Mouse (Mus musculus) heart, adult 18-20 months (tissue): Measurements from ENCODE around the gene Vps37c. TPM values are rescaled to one million over a fixed set of nuclear protein-coding genes. Genes with fewer than 3 reads are reported as not detected.

Source experiments
- DNase-seq, 2 experiments: peaks; one replicate each; pipeline ENCODE4 v3.0.0; 2021 to 2022; ENCODE audit warnings: mixed read lengths in 1 of 2
- total RNA-seq, 2 experiments: library from RNA; stranded (reverse); gene quantifications; 2 replicates each; pipeline ENCODE4 v1.2.3; 2021

The Vps37c gene
- total RNA-seq, 2 experiments from 2014 or later = 20.4 to 21.8 TPM

DNA sequence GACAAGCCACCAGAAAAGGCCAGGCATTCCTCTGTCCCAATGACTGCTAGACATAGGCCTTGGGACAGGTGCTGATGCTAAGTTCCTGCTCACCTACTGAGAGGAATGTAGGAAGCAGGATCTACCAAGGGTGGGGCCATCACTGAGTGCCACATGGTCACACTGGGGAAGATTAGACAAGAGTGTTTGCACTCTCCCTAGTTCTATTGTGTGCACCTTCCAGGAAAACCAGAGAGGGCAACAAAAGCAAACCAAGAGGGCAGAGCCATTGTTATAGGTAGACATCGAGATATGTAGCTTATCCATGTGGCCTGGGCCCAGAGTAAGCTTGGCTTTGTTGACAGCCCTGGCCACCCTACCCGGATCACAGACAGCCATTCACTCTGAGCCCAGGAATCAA is 2.8 kb upstream of the Vps37c start:
- DNase-seq = no peak

GRCm38 (mm10) chr19:10689470-10690166 is 1.1 kb downstream of the Vps37c start:
- DNase-seq = peak; percentile 32 to 52

- DNase-seq = peak; percentile 60 to 76
These were observed 1.8 kb downstream of the Vps37c start for GRCm38 (mm10) chr19:10690336-10690735.

DNA sequence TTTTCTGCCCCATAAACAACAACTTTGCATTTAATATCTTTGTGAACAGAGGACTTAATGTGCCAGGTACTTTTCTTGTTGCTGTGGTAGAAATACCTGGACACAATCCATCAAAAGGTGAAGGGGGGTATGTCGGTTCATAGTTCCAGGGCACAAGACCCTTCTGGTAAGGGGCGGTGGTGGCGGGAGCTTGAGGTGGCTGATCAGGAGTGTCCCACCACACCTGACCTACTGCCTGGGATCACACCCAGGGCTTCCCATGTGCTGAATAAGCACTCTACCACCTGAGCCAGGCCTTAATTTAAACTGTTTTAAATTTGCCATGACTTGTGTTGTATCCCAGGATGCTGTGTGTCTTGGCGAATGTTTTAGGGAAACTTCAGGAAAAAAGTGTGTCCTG is 2.6 kb downstream of the Vps37c start:
- no peak for DNase-seq

DNA sequence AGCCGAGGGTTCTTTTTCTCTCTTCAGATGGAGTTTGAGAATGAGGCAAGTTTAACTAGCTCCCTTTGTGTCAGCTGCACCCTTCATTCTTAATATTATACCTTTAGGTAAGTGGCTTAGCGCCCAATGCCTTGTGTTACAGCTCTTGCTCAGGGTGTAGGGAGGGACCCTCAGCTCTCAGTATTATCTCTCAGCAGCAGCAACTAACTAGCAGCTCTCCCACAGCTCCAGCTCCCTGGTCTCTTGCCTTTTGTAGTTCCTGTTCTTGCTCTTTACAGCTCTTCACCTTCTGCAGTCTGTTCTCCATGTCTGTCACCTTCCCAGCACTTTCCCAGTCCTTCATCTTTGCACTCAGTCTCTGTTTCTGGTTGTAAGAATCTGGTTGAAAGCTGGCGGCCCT is 3.1 kb downstream of the Vps37c start:
- DNase-seq = no peak

GRCm38 (mm10) chr19:10692361-10692760 is 3.8 kb downstream of the Vps37c start:
- DNase-seq = no peak

DNA sequence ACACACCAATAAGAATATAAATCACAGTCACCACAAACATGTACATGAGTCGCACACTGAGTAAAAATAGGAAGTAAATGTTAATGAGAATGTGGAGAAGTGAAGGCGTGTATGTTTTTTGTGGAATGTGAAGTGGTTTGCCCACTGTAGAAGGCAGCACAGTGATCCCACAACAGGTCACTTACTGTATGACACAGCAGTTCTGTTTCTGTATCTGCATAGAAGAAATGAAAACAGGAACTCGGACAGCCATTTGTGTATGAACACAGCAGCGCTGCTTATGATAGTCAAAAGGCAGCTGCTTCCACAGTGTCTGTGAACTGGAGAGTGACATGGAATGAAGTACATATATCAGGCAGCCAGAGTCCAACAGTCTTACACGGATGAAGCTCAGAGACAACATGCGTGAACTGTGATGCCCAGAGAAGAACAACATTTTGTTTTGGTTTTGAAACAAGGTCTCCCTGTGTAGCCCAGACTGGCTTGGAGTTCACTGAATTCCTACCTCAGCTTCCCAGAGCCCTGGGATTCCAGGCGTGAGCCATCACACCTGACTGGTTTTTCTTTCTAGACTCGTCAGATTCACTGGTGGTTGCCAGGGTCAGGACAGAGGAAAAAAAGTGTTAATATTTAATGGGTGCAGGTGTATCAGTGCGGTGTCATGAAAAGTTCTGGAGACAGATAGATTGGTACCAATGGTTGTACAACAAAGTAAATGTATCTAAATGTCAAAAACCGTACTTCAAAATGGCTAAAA is 5.6 kb downstream of the Vps37c start:
- DNase-seq = peak in 1 of 2 experiments; percentile 38

DNA sequence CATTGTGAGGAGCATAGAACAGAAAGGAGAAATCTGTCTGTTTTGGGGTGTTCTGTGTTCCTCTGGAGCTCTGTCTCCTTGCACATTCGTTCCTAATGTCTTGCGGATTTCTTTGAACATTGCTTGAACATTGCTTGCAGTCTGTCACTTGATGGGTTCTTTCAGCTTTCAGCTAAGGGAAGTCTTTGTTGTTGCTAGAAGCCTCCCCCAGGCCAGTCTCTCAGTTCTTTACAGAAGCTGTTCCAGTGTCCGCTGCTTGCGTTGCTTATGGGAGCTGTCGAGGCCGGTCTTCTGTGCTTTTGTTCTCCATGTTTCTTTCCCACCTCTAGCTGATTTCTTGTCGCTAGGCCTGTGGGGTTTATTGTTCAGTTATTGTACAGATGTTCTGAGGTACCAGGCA is 7.3 kb downstream of the Vps37c start:
- DNase-seq = no peak

DNA sequence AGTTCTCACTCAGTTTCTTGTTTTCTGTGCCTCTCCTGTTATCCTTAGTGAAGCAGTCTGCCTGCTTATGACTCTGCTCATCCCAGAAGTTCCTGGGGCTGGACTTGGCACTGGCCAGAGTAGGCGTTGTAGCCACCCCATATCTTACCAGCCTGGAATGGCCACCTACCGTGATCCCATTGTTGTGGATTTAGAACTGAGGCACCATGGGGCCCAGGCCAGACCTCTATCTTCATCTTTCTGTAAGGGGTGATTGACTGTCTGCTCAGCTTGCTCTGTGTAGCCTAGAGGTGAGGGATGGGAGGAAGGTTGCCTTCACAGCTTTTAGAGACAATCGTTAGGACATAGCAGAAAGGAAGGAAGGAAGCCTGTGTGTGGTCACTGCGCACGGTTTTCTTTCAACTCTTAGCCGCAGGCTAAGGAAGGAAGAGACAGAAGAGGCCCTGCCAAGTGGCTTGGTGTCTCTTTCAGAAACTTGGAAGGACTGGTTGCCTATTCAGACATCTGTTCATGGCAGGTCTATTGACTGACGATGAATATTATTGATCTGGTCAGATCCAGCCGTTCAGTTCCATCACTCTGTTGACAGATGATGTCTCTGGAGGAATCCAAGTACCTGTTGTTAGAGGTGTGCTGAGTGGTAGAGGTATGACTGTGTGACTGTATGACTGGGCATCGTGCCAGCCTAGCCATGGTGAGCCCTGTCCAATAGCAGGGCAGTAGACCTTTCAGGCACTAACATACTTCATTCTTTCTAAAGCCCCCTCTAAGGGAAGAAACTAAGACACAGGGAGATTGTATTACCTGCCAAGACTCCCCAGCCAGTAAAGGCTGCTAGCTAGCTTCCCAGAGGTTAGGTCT is 9.8 kb downstream of the Vps37c start:
- no peak for DNase-seq

GRCm38 (mm10) chr19:10699851-10700250 is 11.3 kb downstream of the Vps37c start:
- no peak for DNase-seq

DNA sequence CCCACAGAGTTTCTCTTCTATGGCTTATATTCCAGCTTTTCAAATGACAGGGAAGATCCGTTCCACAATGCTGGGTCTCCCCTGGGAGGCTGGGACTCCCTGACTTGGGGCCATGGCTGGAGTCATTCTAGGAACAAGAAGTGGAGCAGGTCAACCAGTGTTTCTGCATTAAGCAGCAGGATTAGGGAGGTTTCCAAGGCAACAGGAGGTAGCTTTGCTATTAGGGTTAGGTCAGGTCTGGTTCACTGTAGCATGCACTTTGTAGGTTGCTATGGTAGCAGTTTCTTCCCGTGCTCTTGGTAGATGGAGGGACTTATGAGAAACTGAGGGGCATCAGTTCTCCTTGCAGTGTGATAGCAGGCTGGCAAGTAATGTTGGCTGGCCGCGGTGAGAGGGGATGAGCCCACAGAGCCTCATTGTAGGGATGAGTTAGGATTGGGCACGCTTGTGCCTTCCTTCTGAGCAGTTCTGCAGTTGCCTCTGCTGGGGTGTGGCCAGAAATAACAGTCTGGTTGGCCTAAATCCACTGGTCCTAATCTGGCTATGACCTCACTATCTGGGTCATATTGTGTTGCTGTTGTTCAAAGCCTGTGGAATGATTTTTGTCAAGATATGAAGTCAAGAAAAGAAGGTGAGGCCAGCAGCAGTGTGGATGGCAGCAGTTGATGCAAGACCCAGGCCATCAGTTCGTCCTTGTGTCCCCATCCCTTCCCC is 12.6 kb downstream of the Vps37c start:
- DNase-seq = peak; percentile 68 to 71

GRCm38 (mm10) chr19:10702125-10702524 is 13.6 kb downstream of the Vps37c start:
- DNase-seq = no peak

DNA sequence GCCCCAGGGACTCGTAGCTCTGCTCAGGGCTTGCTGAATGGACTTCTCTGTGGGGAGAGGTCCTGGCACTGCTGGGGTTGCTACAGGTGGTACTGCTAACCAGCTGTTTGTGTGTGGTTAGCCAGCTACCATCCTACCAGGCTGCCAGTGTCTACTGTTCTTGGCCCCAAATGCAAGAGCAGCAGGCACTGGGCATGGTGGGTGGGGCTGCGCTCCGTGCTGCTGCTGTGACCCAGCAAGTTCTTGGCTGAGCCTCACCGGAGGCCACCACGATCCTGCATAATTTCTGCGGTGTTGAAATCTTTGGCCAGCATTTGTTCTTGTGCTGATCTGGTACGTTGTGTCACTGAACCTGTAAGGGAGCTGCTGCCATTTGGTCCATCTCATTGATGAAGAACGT is 14.9 kb downstream of the Vps37c start:
- DNase-seq = peak in 1 of 2 experiments; percentile 38

- DNase-seq = no peak
These were observed 18.7 kb downstream of the Vps37c start for GRCm38 (mm10) chr19:10707087-10707875.

DNA sequence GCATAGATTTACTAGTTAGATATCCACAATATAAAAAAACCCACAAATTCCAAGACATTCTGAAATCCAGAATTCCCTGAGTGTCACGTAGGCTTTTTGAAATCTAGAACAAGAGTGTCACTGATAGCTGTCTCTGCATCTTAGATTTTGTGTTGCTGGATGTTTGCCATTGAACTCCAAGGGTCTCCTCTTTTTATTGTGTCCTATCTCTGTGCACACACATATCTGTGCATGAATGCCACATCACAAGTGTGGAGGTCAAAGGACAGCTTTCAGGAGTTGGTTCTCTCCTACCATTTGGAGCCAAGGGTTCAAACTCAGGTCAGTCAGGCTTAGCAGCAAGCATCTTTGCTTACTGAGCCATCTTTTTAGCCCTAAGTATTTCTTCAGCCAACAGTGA is 19.3 kb downstream of the Vps37c start:
- DNase-seq = no peak

DNA sequence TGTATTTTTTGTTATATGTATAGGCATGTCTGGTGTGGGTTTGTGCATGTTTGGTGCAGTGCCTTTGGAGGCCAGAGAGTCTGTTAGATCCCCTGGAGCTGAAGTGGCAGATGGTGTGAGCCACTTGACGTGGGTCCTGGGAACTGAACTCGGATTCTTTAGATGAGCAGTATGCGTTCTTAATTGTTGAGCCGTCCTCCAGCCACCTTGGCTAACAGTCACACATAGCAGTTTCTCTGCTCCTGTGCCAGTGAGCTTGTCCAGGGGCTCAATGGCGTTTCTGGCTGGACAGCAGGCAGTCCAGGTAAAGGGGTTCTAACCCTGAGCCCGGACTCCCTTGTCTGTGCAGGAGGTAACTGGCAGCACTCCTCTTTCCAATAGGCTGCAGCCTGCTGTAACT is 20.4 kb downstream of the Vps37c start:
- DNase-seq = no peak

DNA sequence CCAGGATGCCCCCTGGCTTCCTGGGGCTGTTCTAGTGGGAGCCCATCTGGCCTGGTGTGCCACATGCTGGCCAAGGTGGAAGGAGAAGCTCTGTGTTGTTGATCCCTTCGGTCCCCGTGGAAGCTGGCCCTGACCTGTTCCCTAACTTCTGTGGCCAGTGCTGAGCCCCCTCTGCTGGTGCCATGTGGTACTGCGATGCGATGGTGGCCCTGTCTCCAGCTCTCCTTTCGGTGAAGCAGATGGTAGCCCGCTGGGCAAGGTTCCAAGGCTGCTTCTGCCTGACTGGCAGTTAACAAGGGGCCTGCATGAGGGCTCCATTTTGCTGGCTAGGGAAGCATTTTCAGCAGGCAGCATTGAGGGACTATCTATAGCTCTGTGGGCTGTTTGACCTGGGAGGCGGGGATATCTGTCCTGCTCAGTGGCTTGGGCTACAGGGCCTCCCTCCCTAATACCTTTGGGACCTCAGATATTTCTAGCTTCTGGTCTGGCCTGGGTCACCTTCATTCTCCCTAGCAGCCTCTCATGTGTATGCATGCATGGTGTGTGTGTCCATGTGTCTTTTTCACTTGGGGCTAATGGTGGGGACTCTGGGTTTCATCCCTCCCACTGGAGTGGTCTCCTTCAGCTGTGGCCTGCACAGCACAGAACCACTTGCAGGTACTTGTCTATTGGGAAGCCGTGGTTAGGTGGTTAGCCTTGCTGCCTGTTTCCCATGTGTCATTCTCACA is 21.0 kb downstream of the Vps37c start:
- peak; percentile 92 to 96 for DNase-seq

- peak; percentile 61 to 80 for DNase-seq
These were observed 21.6 kb downstream of the Vps37c start for GRCm38 (mm10) chr19:10710088-10710511.

GRCm38 (mm10) chr19:10710751-10711150 is 22.2 kb downstream of the Vps37c start:
- DNase-seq = no peak

GRCm38 (mm10) chr19:10712194-10712593 is 23.7 kb downstream of the Vps37c start:
- DNase-seq = no peak

DNA sequence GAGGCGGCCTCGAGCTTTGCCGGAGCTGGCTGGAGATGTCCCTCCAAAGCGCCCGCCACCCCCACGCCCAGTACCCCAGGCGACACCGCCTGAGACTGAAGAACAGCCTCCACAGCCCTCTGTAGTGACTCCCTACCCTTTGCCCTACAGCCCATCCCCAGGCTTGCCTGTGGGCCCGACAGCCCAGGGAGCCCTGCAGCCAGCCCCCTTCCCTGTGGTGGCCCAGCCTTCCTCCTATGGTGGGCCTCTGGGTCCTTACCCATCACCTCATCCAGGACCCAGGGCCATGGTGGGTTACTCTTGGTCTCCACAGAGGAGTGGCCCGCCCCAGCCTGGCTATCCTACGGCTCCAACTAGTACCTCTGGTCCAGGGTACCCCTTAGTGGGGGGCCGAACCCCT is 24.1 kb downstream of the Vps37c start:
- DNase-seq = no peak
